Mouse (Mus musculus) Muller cell, postnatal 12 days (primary cell): ENCODE data around the gene Kyat1.
"Not testable (repeated sequence)": the region's sequence is repeated elsewhere in the genome, so short reads cannot be mapped to it uniquely, and the experiment has no call there.

Experiments
- DNase-seq: peaks from one replicate; pipeline ENCODE4 v3.0.0-alpha.2; 2015; ENCODE audit errors: inconsistent ontology term

Kyat1 gene

DNA sequence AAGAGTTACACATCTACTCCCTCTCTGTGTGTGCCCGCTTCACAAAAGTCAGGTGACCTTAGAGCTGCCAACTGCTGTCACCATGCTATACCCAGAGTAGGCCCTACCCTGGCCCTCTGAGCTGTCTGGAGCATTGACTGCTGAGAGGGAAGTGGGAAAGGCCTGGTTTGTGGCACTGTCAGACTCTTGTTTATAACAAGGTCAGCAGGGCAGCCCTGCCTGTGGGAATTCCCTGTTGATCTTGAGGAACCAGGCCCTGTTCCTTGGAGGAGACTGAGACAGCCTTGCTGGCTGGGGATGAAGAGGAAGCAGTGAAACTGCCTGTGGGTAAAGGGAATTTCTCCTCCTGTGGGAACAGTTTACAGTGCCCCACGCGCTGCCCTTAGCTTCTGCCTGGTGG lies 9.1 kb upstream of the Kyat1 start:
- no peak for DNase-seq

- DNase-seq = no peak
Observed at GRCm38 (mm10) chr2:30212951-30213350, 7.3 kb upstream of the Kyat1 start.

GRCm38 (mm10) chr2:30212169-30212545 lies 6.5 kb upstream of the Kyat1 start:
- DNase-seq = no peak

DNA sequence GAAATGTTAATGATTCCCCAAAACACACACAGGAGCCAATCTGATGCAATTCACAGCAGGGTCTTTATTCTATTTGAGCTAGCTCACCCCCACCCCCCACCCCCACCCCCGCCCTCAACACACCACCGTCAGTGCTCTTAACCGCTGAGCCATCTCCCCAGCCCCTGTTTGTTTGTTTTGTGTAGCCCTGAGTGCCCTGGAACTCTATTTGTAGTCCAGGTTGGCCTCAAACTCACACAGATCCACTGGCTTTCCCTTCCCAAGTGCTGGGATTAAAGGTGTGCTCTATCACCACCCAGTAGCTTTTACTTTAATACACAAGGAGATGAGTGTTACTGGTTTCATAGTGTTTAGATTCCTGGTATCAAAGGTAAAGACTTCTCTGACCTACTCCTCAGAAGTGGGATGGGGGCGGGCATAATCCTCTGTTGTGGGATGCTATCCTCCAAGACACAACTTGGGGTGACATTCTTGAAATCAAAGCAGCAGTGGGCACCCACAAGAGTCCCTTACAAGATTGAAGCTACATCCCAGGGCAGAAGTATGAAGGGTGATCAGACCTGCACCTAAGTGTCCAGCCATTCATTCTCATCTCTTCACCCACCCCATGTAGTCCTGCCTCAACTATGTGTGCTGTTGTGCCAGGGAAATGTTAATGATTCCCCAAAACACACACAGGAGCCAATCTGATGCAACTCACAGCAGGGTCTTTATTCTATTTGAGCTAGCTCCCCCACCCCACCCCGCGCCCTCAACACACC lies 5.9 kb upstream of the Kyat1 start:
- DNase-seq = no peak

- no peak for DNase-seq
Observed at GRCm38 (mm10) chr2:30207886-30208285, 2.2 kb upstream of the Kyat1 start.

DNA sequence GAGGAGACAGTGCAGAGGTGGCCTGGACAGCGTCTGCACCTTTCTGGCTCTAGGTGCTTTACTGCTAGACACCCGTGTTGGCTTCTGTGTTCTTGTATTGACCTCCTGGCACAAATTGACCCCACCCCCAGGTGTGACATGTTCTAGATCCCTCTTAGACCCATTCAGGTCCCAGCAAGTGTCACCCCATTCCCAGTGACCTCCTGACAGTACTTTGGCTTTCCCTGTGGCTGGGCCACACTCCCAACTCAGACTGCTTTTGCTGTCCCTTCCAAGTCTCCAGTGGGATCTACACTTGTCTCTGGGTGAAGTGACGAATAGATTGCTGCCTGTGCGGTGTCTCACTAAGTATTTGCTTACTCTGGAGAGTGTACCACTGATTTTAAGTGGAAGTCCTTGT lies 1.8 kb upstream of the Kyat1 start:
- DNase-seq = no peak

DNA sequence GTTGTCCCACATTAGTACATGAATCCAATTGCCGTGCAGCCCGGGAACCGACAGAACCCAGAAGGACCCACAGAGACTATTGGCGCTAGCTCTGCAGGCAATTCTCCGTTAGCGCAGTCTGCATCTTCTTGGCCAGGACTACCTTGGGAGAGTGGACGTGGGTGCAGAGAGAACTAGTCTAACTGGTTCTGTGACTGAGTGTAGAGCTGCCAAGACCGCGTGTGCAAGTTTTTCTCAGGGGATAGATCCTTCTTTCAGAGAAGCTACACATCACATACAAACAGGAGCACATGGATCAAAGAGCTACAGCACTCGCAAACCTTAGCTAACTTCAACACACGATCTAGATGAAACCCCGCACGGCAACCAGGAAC lies 405 bp downstream of the Kyat1 start:
- DNase-seq = no peak

- DNase-seq = no peak
Observed at GRCm38 (mm10) chr2:30203439-30203838, 2.2 kb downstream of the Kyat1 start.

DNA sequence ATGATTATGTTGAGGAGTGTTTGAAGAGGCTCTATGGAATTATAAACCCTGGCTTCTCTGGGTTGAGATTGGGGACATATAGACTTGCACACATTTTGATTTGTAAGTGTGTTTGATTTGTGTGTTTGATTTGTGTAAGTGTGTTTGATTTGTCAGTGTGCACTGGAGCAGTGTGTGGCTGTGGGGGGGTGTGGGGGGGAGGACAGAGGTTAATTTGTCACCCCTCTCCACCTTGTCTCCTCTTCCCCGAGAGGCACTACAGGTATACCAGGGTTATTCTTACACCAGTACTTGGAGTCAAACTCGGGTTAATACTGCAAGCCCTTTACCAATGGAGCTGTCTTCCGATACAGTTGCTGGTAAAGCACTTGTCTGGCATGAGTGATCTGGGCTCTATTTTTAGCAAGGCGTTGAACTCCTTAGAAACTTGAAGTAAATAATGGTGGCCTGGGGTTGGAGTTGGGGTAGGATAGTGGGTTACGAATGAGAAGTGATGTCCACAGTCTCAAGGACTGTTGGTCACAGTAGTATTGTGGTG lies 5.2 kb downstream of the Kyat1 start:
- DNase-seq = no peak

DNA sequence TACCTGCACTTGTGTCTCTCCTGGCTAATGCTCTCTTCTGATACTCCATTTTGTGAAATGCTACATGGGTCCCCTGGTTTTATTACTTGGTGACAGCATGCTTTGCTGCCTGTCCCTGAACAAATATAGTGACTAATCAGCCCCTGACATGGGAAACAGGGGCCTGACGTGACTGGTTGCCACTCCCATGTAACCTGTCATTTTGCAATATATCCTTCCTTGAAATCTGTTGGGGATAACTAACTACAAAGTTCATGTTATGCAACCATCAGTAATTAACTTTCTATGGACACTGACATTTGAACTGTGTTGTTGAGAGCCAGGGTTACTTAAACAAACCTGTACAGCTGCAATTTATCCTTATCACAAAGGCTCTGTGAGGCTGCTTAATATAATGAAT lies 5.7 kb downstream of the Kyat1 start:
- DNase-seq = no peak

- no peak for DNase-seq
Observed at GRCm38 (mm10) chr2:30198021-30198420, 7.6 kb downstream of the Kyat1 start.

DNA sequence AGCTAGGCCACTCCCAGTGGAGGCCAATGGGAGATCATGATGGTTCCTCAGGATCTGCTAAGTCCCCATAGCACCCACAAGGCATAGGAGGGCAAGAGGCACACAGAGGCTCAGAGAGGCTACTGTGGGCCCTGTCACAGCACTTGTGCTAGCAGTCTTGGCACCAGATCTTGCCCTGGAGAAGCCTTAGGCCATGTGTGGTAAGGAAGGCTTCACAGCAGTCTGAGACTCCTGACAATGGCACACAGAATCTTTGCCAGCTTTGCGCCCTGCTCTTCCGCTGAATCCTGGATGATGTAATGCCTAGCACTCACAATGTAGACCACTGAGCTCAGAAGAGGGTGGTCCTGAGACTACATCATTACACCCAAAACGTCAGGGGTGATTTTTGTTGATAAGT lies 11.0 kb downstream of the Kyat1 start:
- DNase-seq = no peak

DNA sequence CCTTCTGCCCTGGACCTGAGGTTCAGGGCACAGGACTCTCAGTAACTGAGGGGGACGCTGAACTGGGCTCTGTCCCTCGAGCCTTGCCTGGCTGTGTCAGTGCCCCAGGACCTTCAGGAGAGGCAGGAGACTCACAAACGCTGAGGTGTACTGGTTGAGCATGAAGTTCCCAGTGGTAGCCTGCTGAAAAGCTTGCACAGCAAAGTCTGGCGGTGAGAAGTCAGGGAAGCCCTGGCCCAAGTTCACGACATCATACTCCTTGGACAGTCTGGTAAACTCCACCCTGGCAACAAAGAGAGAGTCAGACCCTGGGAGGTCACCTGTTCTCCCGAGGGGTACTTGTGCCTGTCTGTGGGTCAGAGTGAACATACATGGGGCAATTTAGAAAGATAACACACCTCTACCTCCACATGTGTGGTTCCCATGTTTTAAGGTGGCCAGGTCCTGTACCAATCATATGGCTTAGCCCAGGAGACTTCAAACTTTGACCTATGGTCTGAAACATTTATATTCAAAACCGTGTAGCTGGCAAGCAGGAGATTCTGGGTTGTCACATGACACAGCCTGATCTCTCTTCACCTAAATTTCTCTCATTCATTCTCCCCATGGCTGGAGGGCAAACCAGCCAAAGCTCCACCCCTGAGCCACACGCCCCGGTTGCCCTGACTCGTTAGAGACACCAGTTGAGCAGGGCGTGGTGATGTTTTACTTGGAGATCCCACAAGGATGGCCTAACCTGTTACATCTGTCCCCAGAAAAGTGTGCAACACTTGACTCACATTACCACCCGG lies 13.7 kb downstream of the Kyat1 start:
- no peak for DNase-seq

DNA sequence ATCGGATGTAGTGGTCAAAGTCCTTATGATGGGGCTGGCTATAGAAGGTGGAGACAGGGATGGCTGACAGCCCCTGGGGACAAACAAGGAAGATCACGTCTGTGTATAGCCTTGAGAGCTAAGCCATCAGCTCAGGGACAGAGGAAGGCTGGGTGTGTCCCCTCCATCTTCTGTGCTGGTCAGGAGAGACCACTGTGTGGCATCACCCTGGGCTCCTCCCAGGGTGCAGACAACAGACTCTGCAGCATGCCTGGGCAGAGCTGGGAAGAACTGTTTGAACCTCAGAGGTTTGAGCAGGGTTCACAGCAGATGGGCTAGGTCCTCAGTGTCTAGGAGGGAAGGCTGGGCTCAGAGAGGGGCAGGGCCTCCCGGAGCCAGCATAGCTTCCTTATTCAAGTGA lies 20.0 kb downstream of the Kyat1 start:
- no peak for DNase-seq

GRCm38 (mm10) chr2:30185276-30185675 lies 20.4 kb downstream of the Kyat1 start:
- no peak for DNase-seq

- DNase-seq = no peak
Observed at GRCm38 (mm10) chr2:30183721-30184120, 21.9 kb downstream of the Kyat1 start.

- no peak for DNase-seq
Observed at GRCm38 (mm10) chr2:30182424-30182823, 23.2 kb downstream of the Kyat1 start.

DNA sequence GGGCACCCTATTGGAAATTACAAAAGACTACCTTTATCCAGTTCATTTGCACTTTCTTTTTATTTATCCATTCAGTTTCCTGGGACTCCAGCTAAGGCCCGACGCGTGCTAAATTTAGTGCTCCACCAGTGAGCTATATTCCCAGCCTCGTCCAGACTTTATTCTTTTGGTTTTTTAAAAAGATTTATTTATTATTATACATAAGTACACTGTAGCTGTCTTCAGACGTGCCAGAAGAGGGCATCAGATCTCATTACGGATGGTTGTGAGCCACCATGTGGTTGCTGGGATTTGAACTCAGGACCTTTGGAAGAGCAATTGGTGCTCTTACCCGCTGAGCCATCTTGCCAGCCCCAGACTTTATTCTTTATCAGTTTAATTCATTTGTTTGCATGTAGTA lies 26.9 kb downstream of the Kyat1 start:
- not testable (repeated sequence) for DNase-seq

DNA sequence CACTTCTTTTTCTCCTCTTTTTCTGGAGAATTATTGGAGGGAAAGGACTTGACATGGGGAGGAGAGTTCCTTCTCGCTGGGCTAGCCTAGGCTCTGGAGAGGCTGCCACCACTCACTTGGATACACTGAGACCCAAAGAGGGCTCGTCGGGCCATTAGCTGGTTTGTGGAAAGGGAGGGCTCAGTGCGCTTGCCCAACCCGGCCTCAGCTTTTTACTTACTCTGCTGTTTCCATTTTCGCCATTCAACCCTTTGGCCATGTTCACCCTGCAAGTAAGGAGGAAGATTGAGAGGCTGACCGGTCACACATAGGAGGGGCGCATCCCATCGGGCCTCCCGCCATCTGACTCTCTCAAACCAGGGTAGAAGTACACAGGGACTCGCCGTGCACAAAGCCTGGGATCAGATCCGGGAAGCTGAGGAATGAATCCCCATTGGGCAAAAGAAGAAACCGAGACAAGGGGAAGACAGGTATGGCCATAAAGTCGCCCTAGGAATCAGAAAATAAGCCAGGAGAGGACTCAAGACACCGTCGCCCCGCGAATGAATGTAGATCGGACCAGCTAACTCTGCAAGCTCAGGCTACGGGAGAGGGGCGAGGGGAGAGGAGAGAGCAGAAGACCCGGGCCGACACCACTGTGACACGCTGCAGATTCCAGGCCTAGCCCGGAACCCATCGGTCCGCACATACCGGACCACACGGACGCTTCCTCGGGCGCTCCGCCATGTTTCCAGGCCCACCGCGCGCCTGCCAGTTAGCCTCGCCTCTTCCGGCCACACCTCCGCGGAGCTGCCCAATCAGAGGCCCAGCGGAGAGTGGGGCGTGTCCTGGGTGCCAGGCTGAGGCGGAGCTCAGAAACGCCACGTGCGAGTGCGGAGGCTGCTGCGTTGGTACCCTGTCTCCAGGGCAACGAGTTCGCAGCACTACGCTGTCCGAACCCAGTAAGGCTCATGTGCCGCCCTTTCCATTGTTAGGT lies 27.7 kb downstream of the Kyat1 start, which contains the start of gene Spout1:
TSS of gene Spout1 (minus strand) at position 760 of the 976 bp plus-strand sequence.
- DNase-seq = peak; percentile 97

DNA sequence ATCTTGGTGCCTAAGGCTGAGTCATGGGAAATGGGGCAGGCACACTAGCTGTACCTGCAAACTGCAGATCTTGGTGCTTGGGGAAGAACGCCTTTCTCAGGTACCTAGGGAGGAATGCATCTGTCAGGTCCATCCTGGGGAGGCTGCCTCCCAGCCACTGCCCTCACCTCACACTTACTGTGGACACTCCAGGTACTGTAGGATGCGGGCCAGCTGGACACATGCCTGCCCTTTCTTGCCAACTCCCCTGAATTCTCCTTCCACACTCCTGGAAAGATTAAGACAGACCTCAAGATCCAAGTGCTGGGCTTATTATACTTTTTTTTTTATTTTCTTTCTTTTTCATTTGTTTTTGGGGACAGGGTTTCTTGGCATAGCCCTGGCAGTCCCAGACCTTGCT lies 29.1 kb downstream of the Kyat1 start:
- no peak for DNase-seq

GRCm38 (mm10) chr2:30175897-30176296 lies 29.8 kb downstream of the Kyat1 start:
- no peak for DNase-seq
